Mouse (Mus musculus): ENCODE results near the gene Nudt12.

Gene Nudt12

GRCm38 (mm10) chr17:59013091-59013459 is at the start of gene Nudt12:
Nudt12 (minus strand) TSS chr17:59013372.
- ChIA-PET CTCF (no interaction called here), POLR2A (interaction anchor here in 1 of 4 experiments (0.6 kb wide), 1 partner anchor 36 kb away, joined by 3 read pairs; no protein-coding TSS in a partner anchor)

GRCm38 (mm10) chr17:59053306-59053705 is 40.1 kb upstream of the Nudt12 start:
- ChIA-PET CTCF (no interaction called here), POLR2A (interaction anchor here in 1 of 4 experiments (1.8 kb wide), 1 partner anchor 9 kb away, joined by 6 read pairs; no protein-coding TSS in a partner anchor)

GRCm38 (mm10) chr17:59039754-59040153 is 26.6 kb upstream of the Nudt12 start:
- POLR2A ChIA-PET: no interaction called here
- CTCF ChIA-PET: interaction anchor here in 1 of 4 experiments (1.0 kb wide), 1 partner anchor 61 kb away, joined by 3 read pairs; no protein-coding TSS in a partner anchor

GRCm38 (mm10) chr17:59033445-59033844 is 20.3 kb upstream of the Nudt12 start:
- ChIA-PET CTCF (no interaction called here), POLR2A (no interaction called here)

DNA sequence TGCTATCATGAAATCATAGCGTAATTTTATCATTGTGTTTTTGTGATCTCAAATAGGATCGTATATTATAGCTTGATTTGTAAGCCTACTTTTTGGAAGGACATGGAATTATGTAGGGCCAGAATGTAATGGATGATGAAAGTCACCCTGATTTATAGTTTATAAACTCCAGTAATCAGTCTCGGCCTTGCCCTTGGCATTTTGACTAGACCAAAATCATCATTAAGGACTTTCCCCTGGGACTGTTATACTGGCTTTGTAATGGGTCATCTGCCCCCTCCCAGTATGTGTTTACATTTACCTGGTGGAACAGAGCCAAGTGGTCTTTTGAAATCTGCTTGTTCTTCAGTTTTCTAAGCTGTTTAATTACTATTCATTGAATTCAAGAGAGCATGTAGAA is 13.2 kb upstream of the Nudt12 start:
- CTCF ChIA-PET: no interaction called here
- POLR2A ChIA-PET: no interaction called here

GRCm38 (mm10) chr17:59024502-59024901 is 11.3 kb upstream of the Nudt12 start:
- CTCF ChIA-PET: no interaction called here
- POLR2A ChIA-PET: interaction anchor here in 2 of 4 experiments (0.7 to 0.8 kb wide), 2 partner anchors 8 to 34 kb away, joined by 3 read pairs; no protein-coding TSS in a partner anchor

DNA sequence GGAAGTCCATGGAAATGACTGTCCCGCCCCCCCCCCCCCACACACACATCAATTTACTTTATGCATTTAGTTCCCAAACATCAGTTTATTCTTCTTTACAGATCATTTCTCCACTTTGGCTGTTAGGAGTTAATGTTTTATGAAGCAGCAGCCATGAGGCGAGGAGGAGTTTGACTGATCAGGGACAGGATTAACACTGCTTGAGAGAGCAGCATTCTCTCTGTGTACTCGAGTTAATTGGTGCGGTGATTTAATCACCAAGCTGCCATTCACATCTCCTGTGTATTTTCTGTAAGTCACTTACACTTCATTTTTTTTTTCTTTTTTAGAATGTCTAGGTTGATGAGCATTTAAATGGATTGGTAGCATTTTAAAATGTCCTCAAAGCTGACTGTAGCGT is 10.8 kb upstream of the Nudt12 start:
- ChIA-PET POLR2A (interaction anchor here in 1 of 4 experiments (0.8 kb wide), 1 partner anchor 8 kb away, joined by 3 read pairs; no protein-coding TSS in a partner anchor), CTCF (no interaction called here)

GRCm38 (mm10) chr17:59018666-59019065 is 5.5 kb upstream of the Nudt12 start:
- ChIA-PET CTCF (no interaction called here), POLR2A (no interaction called here)

DNA sequence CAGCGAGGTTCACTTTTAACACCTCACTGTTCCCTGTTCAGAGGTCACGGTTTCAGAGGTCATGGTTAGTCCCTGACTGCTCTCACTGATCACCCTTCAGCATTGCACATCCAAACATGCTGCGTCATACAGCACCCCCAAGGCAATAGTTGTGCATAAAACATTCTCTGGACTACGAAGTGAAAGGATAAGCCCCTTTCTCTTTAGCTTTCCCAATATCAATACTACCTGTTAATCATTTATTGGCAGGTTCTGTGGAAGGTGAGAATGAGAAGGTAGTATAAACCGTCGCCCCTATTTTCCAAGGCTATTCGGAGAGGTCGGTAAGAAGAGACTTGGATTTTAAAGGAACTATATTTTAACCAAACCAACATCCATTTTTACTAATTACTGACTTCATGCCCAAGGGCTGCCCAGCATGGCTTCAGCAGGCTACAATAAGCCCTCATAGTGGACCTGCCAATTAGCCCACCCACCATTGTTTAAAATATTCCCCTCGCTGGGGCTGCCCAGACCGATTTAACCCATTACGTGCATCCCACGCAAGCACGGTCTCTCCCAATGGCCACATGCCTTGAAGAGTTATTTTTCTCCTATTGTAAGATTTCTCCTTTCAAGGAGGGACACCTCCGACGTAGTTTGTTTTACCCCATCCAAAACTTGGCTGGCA is 616 bp downstream of the Nudt12 start:
- POLR2A ChIA-PET: no interaction called here
- CTCF ChIA-PET: no interaction called here

- POLR2A ChIA-PET: no interaction called here
Observed at GRCm38 (mm10) chr17:59011546-59012307, 1.4 kb downstream of the Nudt12 start.

GRCm38 (mm10) chr17:58991275-58991674 is 21.9 kb downstream of the Nudt12 start, which contains the start of gene Pdzph1:
Pdzph1 (minus strand) TSS chr17:58991375.
- ChIA-PET POLR2A (no interaction called here), CTCF (no interaction called here)

More at GRCm38 (mm10) chr17:59011546-59012307, 1.4 kb downstream of the Nudt12 start:
- CTCF ChIA-PET: no interaction called here

GRCm38 (mm10) chr17:58973237-58973636 is 39.9 kb downstream of the Nudt12 start:
- POLR2A ChIA-PET: no interaction called here
- CTCF ChIA-PET: no interaction called here

- POLR2A ChIA-PET: interaction anchor here in 1 of 4 experiments (0.5 kb wide), 1 partner anchor 720 kb away, joined by 3 read pairs; no protein-coding TSS in a partner anchor
- CTCF ChIA-PET: interaction anchor here (0.5 to 1.3 kb wide), 23 partner anchors 10 to 1698 kb away, joined by 3 to 8 read pairs (median 4); no protein-coding TSS in a partner anchor
Observed at GRCm38 (mm10) chr17:58959905-58960304, 53.3 kb downstream of the Nudt12 start.

DNA sequence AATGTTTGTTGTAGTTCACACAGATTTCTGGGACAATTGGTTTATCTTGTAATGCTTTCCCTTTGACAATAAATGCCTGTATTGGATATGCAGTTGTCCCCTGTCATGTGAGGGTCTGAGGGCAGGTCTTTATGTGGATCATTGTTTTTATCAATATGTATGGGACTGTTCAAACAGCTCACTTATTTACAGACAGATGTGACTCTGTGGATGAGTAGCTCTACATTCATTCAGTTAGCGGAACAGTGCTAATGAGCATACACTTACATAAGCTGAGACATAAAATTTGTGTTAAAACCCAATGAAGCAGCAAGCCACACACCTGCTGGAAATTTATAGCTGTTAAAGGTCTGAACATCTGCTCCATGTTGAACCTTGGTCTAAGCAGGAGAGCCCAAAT is 56.1 kb downstream of the Nudt12 start:
- POLR2A ChIA-PET: no interaction called here
- CTCF ChIA-PET: no interaction called here
